Mouse (Mus musculus) midbrain, postnatal 0 days (tissue): ENCODE measurements around the gene Usp32. TPM values are rescaled to one million over a fixed set of nuclear protein-coding genes. Genes with fewer than 3 reads are reported as not detected.

Source experiments
- ATAC-seq: fragments of 200-750 bp; cut with Nextera tagmentation; 2 replicates; pipeline ENCODE4 v1.8.0; 2017; ENCODE audit warnings: moderate number of reproducible peaks, mild to moderate bottlenecking, moderate TSS enrichment, moderate library complexity; ENCODE audit not compliant: low FRiP score
- DNase-seq: peaks from one replicate; pipeline ENCODE4 v3.0.0-alpha.2; 2015; ENCODE audit warnings: low spot score
- H3K27ac ChIP-seq: fragments of 300-500 bp; sonication (generic); 2 replicates; pipeline ENCODE4 v1.5.1; 2014; ENCODE audit warnings: low read depth, mild to moderate bottlenecking, low read length, mixed read lengths
- H3K27me3 ChIP-seq: fragments of 300-500 bp; sonication (generic); 2 replicates; pipeline ENCODE4 v1.6.1; 2014; ENCODE audit warnings: low read length, control low read depth, mixed read lengths; ENCODE audit not compliant: insufficient read depth
- H3K36me3 ChIP-seq: fragments of 300-500 bp; sonication (generic); 2 replicates; pipeline ENCODE4 v1.6.1; 2014; ENCODE audit warnings: low read length, control low read depth, mixed read lengths; ENCODE audit not compliant: insufficient read depth
- H3K4me1 ChIP-seq: fragments of 300-500 bp; sonication (generic); 2 replicates; pipeline ENCODE4 v1.6.1; 2014; ENCODE audit warnings: mild to moderate bottlenecking, control low read depth, antibody characterized with exemption, low read length, mixed read lengths; ENCODE audit not compliant: insufficient read depth
- H3K4me2 ChIP-seq: fragments of 300-500 bp; sonication (generic); 2 replicates; pipeline ENCODE4 v1.6.1; 2014; ENCODE audit warnings: low read depth, mild to moderate bottlenecking, low read length, mixed read lengths; ENCODE audit not compliant: poor library complexity, severe bottlenecking
- H3K4me3 ChIP-seq: fragments of 300-500 bp; sonication (generic); 2 replicates; pipeline ENCODE4 v1.5.1; 2014; ENCODE audit warnings: low read depth, mild to moderate bottlenecking, low read length, moderate library complexity
- H3K9ac ChIP-seq: fragments of 300-500 bp; sonication (generic); replicated peaks from 2 replicates; pipeline ENCODE4 v1.6.1; 2014; ENCODE audit warnings: mild to moderate bottlenecking, low read length, moderate library complexity, mixed read lengths; ENCODE audit not compliant: poor library complexity, severe bottlenecking
- H3K9me3 ChIP-seq: fragments of 300-500 bp; sonication (generic); 2 replicates; pipeline ENCODE4 v1.6.1; 2016; ENCODE audit warnings: low read length, control low read depth
- CTCF ChIP-seq: IDR thresholded peaks from 2 replicates; pipeline ENCODE4 v1.5.1; 2016; ENCODE audit warnings: antibody characterized with exemption, mild to moderate bottlenecking
- WGBS: fragments of 180-500 bp; shearing (Covaris S2); extraction: QIAGEN DNeasy Blood & Tissue Kit; methylation state at CpG from one replicate; pipeline ENCODE4 v1.1.7; 2014; 5-methylcytosine and 5-hydroxymethylcytosine counted together
- polyA plus RNA-seq: library from polyadenylated mRNA; unstranded; fragments of >200 nt; fragmentation: Nextera tagmentation; extraction: Ambion mirVana; gene quantifications from 2 replicates; pipeline ENCODE4 v1.2.1, GENCODE M21; 2015
- total RNA-seq: library from RNA; depleted of rRNA; stranded (reverse); fragments of >200 nt; gene quantifications from 2 replicates; pipeline ENCODE4 v1.2.3, GENCODE M21; 2014

Usp32 gene
- total and polyA plus RNA-seq, 2 experiments from 2014 or later: 12.0 to 57.3 TPM

- DNase-seq: no peak
- no peaks in the 10 kb centered on the region for H3K9me3 ChIP-seq
- TF ChIP-seq CTCF: no peak
- 26% methylated on average over 2 of the region's 2 CpGs for WGBS
- no peaks in the 10 kb centered on the region for H3K4me1 ChIP-seq
- no peak for ATAC-seq
- H3K9ac ChIP-seq: no peak overlapping the region
- H3K36me3 ChIP-seq: no peaks in the 10 kb centered on the region
- no peak overlapping the region for H3K4me2 ChIP-seq
- H3K27ac ChIP-seq: no peak overlapping the region
- H3K27me3 ChIP-seq: peaks cover 16% of the 10 kb centered on the region; the same call in 1 of the 2 replicates
- H3K4me3 ChIP-seq: no peak overlapping the region
Observed at GRCm38 (mm10) chr11:84952611-84953010, 187.3 kb downstream of the Usp32 start.

- no peak for TF ChIP-seq CTCF
- DNase-seq (no peak), ATAC-seq (no peak)
- no peaks in the 10 kb centered on the region for H3K36me3 ChIP-seq
- H3K4me1 ChIP-seq: 0 out of 2 replicates have a peak, but pooled peaks cover 3% of the 10 kb centered on the region
- H3K4me3 ChIP-seq: no peak overlapping the region
- no peak overlapping the region for H3K9ac ChIP-seq
- H3K27ac ChIP-seq: no peak overlapping the region
- WGBS: 47% methylated on average over 3 of the region's 3 CpGs
- no peak overlapping the region for H3K4me2 ChIP-seq
- H3K9me3 ChIP-seq: no peaks in the 10 kb centered on the region
- H3K27me3 ChIP-seq: no peaks in the 10 kb centered on the region
Observed at GRCm38 (mm10) chr11:84948526-84948925, 191.4 kb downstream of the Usp32 start.

GRCm38 (mm10) chr11:84948114-84948513 is 191.8 kb downstream of the Usp32 start:
- no peak overlapping the region for H3K4me3 ChIP-seq
- H3K9me3 ChIP-seq: no peaks in the 10 kb centered on the region
- H3K27me3 ChIP-seq: no peaks in the 10 kb centered on the region; the same call in 1 of the 2 replicates
- peaks cover 3% of the 10 kb centered on the region; the same call in 1 of the 2 replicates for H3K4me1 ChIP-seq
- H3K27ac ChIP-seq: no peak overlapping the region
- no peak overlapping the region for H3K4me2 ChIP-seq
- ATAC-seq (no peak), DNase-seq (no peak)
- H3K9ac ChIP-seq: no peak overlapping the region
- TF ChIP-seq CTCF: no peak
- no peaks in the 10 kb centered on the region for H3K36me3 ChIP-seq
- 27% methylated on average over 3 of the region's 3 CpGs for WGBS

GRCm38 (mm10) chr11:84947206-84947605 is 192.8 kb downstream of the Usp32 start:
- no peak overlapping the region for H3K4me3 ChIP-seq
- H3K27ac ChIP-seq: no peak overlapping the region
- H3K4me2 ChIP-seq: no peak overlapping the region
- no peak for TF ChIP-seq CTCF
- DNase-seq (peak; percentile 70), ATAC-seq (no peak)
- H3K36me3 ChIP-seq: no peaks in the 10 kb centered on the region
- peaks cover 3% of the 10 kb centered on the region; the same call in 1 of the 2 replicates for H3K4me1 ChIP-seq
- H3K27me3 ChIP-seq: no peaks in the 10 kb centered on the region; the same call in 1 of the 2 replicates
- no peak overlapping the region for H3K9ac ChIP-seq
- H3K9me3 ChIP-seq: no peaks in the 10 kb centered on the region
- WGBS: 45% methylated on average over 6 of the region's 6 CpGs

- Histone ChIP-seq H3K9ac (no peak overlapping the region), H3K36me3 (no peaks in the 10 kb centered on the region), H3K4me2 (no peak overlapping the region), H3K4me1 (peaks cover 3% of the 10 kb centered on the region; the same call in 1 of the 2 replicates), H3K9me3 (no peaks in the 10 kb centered on the region), H3K4me3 (no peak overlapping the region), H3K27ac (no peak overlapping the region), H3K27me3 (no peaks in the 10 kb centered on the region; the same call in 1 of the 2 replicates)
- 61% methylated on average over 3 of the region's 3 CpGs for WGBS
- DNase-seq: no peak
- no peak for ATAC-seq
- TF ChIP-seq CTCF: no peak
Observed at GRCm38 (mm10) chr11:84945841-84946240, 194.1 kb downstream of the Usp32 start.

- H3K27ac ChIP-seq: no peak overlapping the region
- H3K9me3 ChIP-seq: no peaks in the 10 kb centered on the region
- WGBS: 6% methylated on average over 12 of the region's 12 CpGs
- H3K4me2 ChIP-seq: no peak overlapping the region
- H3K27me3 ChIP-seq: no peaks in the 10 kb centered on the region; the same call in 1 of the 2 replicates
- peaks cover 3% of the 10 kb centered on the region; the same call in 1 of the 2 replicates for H3K4me1 ChIP-seq
- no peak overlapping the region for H3K9ac ChIP-seq
- no peak for ATAC-seq
- no peaks in the 10 kb centered on the region for H3K36me3 ChIP-seq
- no peak for DNase-seq
- no peak overlapping the region for H3K4me3 ChIP-seq
- no peak for TF ChIP-seq CTCF
Observed at GRCm38 (mm10) chr11:84944639-84945435, 195.1 kb downstream of the Usp32 start.
